Mouse (Mus musculus) heart, embryonic 16.5 days (tissue): ENCODE data around the gene Dennd4a. TPM values are rescaled to one million over a fixed set of nuclear protein-coding genes. Genes with fewer than 3 reads are reported as not detected.

Experiments used
- ATAC-seq: fragments of 200-750 bp; cut with Nextera tagmentation; replicated peaks from 2 replicates; pipeline ENCODE4 v1.8.0; 2017; ENCODE audit warnings: moderate number of reproducible peaks; ENCODE audit not compliant: insufficient read depth, low FRiP score; ENCODE audit errors: extremely low read depth
- H3K27ac ChIP-seq: fragments of 300-500 bp; sonication (generic); 2 replicates; pipeline ENCODE4 v1.5.1; 2014; ENCODE audit warnings: mild to moderate bottlenecking, low read length, control low read depth, moderate library complexity
- H3K27me3 ChIP-seq: fragments of 300-500 bp; sonication (generic); 2 replicates; pipeline ENCODE4 v1.6.1; 2014; ENCODE audit warnings: low read length, mixed read lengths; ENCODE audit not compliant: control insufficient read depth, insufficient read depth
- H3K36me3 ChIP-seq: fragments of 300-500 bp; sonication (generic); 2 replicates; pipeline ENCODE4 v1.6.1; 2014; ENCODE audit not compliant: control insufficient read depth, insufficient read depth
- H3K4me1 ChIP-seq: fragments of 300-500 bp; sonication (generic); 2 replicates; pipeline ENCODE4 v1.6.1; 2014; ENCODE audit warnings: low read length, mixed read lengths; ENCODE audit not compliant: control insufficient read depth, insufficient read depth
- H3K4me2 ChIP-seq: fragments of 300-500 bp; sonication (generic); 2 replicates; pipeline ENCODE4 v1.6.1; 2014; ENCODE audit warnings: low read depth, mild to moderate bottlenecking, control low read depth, low read length
- H3K4me3 ChIP-seq: fragments of 300-500 bp; sonication (generic); 2 replicates; pipeline ENCODE4 v1.5.1; 2014; ENCODE audit warnings: mild to moderate bottlenecking, control low read depth, low read length
- H3K9ac ChIP-seq: fragments of 300-500 bp; sonication (generic); 2 replicates; pipeline ENCODE4 v1.6.1; 2014; ENCODE audit warnings: low read length, control low read depth
- H3K9me3 ChIP-seq: fragments of 300-500 bp; sonication (generic); replicated peaks from 2 replicates; pipeline ENCODE4 v1.6.1; 2016; ENCODE audit warnings: low read length; ENCODE audit not compliant: control insufficient read depth
- WGBS: fragments of 180-500 bp; shearing (Covaris S2); extraction: QIAGEN DNeasy Blood & Tissue Kit; methylation state at CpG from one replicate; pipeline ENCODE4 v1.1.7; 2014; 5-methylcytosine and 5-hydroxymethylcytosine counted together
- polyA plus RNA-seq: library from polyadenylated mRNA; unstranded; fragments of >200 nt; fragmentation: Nextera tagmentation; extraction: Ambion mirVana; gene quantifications from 2 replicates; pipeline ENCODE4 v1.2.1, GENCODE M21; 2015

Dennd4a gene
- polyA plus RNA-seq, 1 experiment from 2014 or later: 6.0 TPM

DNA sequence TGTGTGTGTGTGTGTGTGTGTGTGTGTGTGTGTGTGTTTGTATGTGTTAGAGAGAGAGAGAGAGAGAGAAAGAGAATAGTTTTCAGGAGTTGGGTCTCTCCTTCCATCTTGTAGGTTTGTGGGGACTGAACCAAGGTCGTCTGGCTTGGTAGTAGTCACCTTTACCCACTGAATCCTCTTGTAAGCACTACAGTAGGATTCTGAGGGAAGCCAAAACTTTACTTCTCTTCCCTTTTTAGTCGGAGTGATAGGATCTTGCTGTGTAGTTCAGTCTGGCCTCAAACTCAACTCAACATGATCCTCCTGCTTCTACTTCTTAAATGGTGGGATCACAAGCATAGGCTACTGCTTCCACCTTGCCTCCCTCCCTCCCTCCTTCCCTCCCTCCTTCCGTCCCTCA lies 17.3 kb upstream of the Dennd4a start:
- no peak overlapping the region for H3K4me3 ChIP-seq
- no peaks in the 10 kb centered on the region for H3K36me3 ChIP-seq
- no peak overlapping the region for H3K9ac ChIP-seq
- no peak for ATAC-seq
- H3K4me1 ChIP-seq: no peaks in the 10 kb centered on the region; the same call in 1 of the 2 replicates
- WGBS: 66% methylated on average over 3 of the region's 3 CpGs
- no peaks in the 10 kb centered on the region for H3K27me3 ChIP-seq
- H3K4me2 ChIP-seq: no peak overlapping the region
- H3K9me3 ChIP-seq: no peaks in the 10 kb centered on the region
- H3K27ac ChIP-seq: no peak overlapping the region

DNA sequence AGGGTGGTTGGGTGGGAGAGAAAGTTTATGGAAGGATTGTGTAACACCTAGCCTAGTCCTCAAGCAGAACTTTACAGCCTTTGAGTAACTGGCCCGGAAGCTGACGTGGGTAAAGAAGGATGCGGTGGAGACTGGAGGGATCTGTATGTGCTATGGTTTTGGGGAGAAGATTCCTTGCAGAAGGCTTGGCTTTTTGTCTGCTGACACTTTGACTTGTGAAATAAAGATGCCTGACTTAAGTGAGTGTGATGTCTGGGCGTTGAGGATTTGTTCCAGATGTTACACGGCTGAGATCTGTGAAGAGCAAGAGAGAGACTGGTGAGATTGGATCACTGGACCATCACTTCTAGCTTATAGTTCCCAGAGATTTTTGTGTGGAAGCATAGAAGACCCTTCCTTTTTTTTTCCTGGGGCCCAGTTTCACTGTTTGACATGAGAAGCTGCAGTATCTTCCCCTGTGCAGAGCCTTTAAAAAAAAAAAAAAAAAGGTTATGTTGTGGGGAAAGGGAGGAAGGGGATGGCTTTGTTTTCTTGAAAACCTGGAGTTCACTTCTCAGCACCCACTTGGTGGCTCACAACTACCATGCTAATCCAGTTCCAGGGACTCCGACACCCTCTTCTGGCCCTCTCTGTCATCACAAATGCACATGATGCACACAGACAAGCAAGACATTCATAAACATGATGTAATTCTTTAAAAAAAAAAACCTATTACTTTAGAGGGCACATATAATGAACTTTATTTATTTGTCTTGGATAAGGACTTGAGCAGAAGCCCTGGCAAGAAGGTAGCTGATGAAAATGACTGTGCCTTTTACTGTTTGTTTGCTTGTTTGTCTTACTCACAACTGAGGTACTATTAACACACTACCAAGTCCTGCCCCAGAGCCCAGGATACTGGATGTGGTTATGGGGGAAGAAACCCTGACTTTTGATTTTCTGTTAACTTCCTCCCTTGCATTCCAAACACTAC lies 16.4 kb upstream of the Dennd4a start:
- H3K4me2 ChIP-seq: no peak overlapping the region
- no peak overlapping the region for H3K9ac ChIP-seq
- H3K4me3 ChIP-seq: no peak overlapping the region
- ATAC-seq: no peak
- H3K36me3 ChIP-seq: no peaks in the 10 kb centered on the region
- H3K9me3 ChIP-seq: no peaks in the 10 kb centered on the region
- H3K4me1 ChIP-seq: no peaks in the 10 kb centered on the region; the same call in 1 of the 2 replicates
- 71% methylated on average over 6 of the region's 6 CpGs for WGBS
- H3K27me3 ChIP-seq: no peaks in the 10 kb centered on the region
- H3K27ac ChIP-seq: no peak overlapping the region

- Histone ChIP-seq H3K27ac (no peak overlapping the region), H3K9me3 (no peaks in the 10 kb centered on the region), H3K4me1 (no peaks in the 10 kb centered on the region), H3K36me3 (no peaks in the 10 kb centered on the region), H3K27me3 (no peaks in the 10 kb centered on the region), H3K9ac (no peak overlapping the region), H3K4me2 (no peak overlapping the region), H3K4me3 (no peak overlapping the region)
- WGBS: 58% methylated on average over 3 of the region's 3 CpGs
- ATAC-seq: no peak
Observed at GRCm38 (mm10) chr9:64795846-64796615, 15.1 kb upstream of the Dennd4a start.

- Histone ChIP-seq H3K27me3 (no peaks in the 10 kb centered on the region), H3K9ac (no peak overlapping the region), H3K4me1 (no peaks in the 10 kb centered on the region), H3K9me3 (no peaks in the 10 kb centered on the region), H3K36me3 (no peaks in the 10 kb centered on the region), H3K4me3 (no peak overlapping the region), H3K4me2 (no peak overlapping the region), H3K27ac (no peak overlapping the region)
- no peak for ATAC-seq
- WGBS: 77% methylated on average over 4 of the region's 4 CpGs
Observed at GRCm38 (mm10) chr9:64797392-64797791, 13.7 kb upstream of the Dennd4a start.

- H3K9me3 ChIP-seq: no peaks in the 10 kb centered on the region
- no peaks in the 10 kb centered on the region for H3K36me3 ChIP-seq
- H3K27me3 ChIP-seq: no peaks in the 10 kb centered on the region
- no peak overlapping the region for H3K4me3 ChIP-seq
- no peak overlapping the region for H3K27ac ChIP-seq
- no peak overlapping the region for H3K9ac ChIP-seq
- no peaks in the 10 kb centered on the region for H3K4me1 ChIP-seq
- no peak overlapping the region for H3K4me2 ChIP-seq
- ATAC-seq: no peak
Observed at GRCm38 (mm10) chr9:64798099-64798498, 13.0 kb upstream of the Dennd4a start.

DNA sequence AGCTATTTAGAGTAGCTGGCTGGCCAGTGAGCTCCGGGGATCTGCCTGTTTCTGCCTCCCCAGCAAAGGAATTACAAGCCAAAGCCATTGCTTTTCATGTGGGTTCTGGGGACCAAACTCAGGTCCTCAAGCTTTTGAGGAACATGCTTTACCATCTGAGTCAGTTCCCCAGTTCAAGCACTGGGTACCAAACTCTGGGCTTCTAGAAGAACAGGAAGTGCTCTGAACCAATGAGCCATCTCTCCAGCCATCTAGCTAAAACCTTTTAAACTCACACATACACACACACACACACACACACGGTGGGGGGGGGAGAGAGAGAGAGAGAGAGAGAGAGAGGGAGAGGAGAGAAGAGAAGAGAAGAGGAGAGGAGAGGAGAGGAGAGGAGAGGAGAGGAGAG lies 12.3 kb upstream of the Dennd4a start:
- H3K9ac ChIP-seq: no peak overlapping the region
- no peak overlapping the region for H3K4me3 ChIP-seq
- no peak for ATAC-seq
- no peaks in the 10 kb centered on the region for H3K27me3 ChIP-seq
- no peaks in the 10 kb centered on the region for H3K9me3 ChIP-seq
- 63% methylated on average over 2 of the region's 2 CpGs for WGBS
- H3K4me1 ChIP-seq: no peaks in the 10 kb centered on the region
- H3K27ac ChIP-seq: no peak overlapping the region
- H3K4me2 ChIP-seq: no peak overlapping the region
- no peaks in the 10 kb centered on the region for H3K36me3 ChIP-seq

- Histone ChIP-seq H3K27me3 (no peaks in the 10 kb centered on the region), H3K9me3 (no peaks in the 10 kb centered on the region), H3K27ac (no peak overlapping the region), H3K36me3 (no peaks in the 10 kb centered on the region), H3K4me3 (no peak overlapping the region), H3K4me2 (no peak overlapping the region), H3K9ac (no peak overlapping the region), H3K4me1 (no peaks in the 10 kb centered on the region)
- 73% methylated on average over 5 of the region's 5 CpGs for WGBS
- no peak for ATAC-seq
Observed at GRCm38 (mm10) chr9:64799504-64799903, 11.6 kb upstream of the Dennd4a start.

DNA sequence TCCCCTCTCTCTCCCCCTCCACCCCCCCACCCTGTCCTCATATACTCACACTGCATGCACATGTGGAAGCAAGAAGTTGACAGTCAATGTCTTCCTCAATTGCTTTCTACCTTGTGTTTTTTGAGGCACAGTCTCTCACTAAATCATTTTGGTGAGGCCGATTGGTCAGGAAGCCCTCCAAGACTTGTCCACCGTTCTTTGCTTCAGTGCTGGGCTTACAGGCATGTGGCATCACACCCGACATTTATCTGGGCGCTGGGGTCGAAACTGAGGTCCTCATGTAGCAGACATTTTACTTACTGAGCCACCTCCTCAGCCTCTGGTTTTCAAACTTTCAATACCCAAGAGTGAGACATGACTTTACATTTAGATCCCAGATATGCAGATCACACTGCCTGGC lies 8.6 kb upstream of the Dennd4a start:
- no peaks in the 10 kb centered on the region for H3K36me3 ChIP-seq
- 84% methylated on average over 5 of the region's 5 CpGs for WGBS
- no peaks in the 10 kb centered on the region for H3K4me1 ChIP-seq
- no peak overlapping the region for H3K4me2 ChIP-seq
- H3K4me3 ChIP-seq: no peak overlapping the region
- H3K9ac ChIP-seq: no peak overlapping the region
- no peaks in the 10 kb centered on the region for H3K9me3 ChIP-seq
- no peak overlapping the region for H3K27ac ChIP-seq
- no peaks in the 10 kb centered on the region for H3K27me3 ChIP-seq
- no peak for ATAC-seq
